Mouse (Mus musculus): Measurements from ENCODE around the gene Dnah17.

The Dnah17 gene

GRCm38 (mm10) chr11:117993190-117994175, 137.0 kb downstream of the Dnah17 start:
- no peak for DNase-seq

- DNase-seq: peak; percentile 43 to 44
Measured at GRCm38 (mm10) chr11:117991502-117992470, 138.6 kb downstream of the Dnah17 start.

- peak in 1 of 2 experiments; percentile 15 for DNase-seq
Measured at GRCm38 (mm10) chr11:117989926-117990325, 140.5 kb downstream of the Dnah17 start.

- DNase-seq: no peak
Measured at GRCm38 (mm10) chr11:117989241-117989640, 141.2 kb downstream of the Dnah17 start.

GRCm38 (mm10) chr11:117987968-117988367, 142.5 kb downstream of the Dnah17 start:
- DNase-seq: no peak

GRCm38 (mm10) chr11:117987032-117987451, 143.4 kb downstream of the Dnah17 start:
- DNase-seq: peak in 1 of 2 experiments; percentile 53

GRCm38 (mm10) chr11:117986126-117987031, 144.1 kb downstream of the Dnah17 start, which contains the start of gene Pgs1:
TSS of gene Pgs1 (plus strand) at chr11:117986292.
- peak; percentile 93 to 96 for DNase-seq

GRCm38 (mm10) chr11:117983770-117984169, 146.7 kb downstream of the Dnah17 start:
- DNase-seq: no peak

- DNase-seq: no peak
Measured at GRCm38 (mm10) chr11:117982426-117982825, 148.0 kb downstream of the Dnah17 start.

- DNase-seq: no peak
Measured at GRCm38 (mm10) chr11:117979388-117979787, 151.0 kb downstream of the Dnah17 start.

GRCm38 (mm10) chr11:117977694-117978360, 152.6 kb downstream of the Dnah17 start:
- DNase-seq: no peak

GRCm38 (mm10) chr11:117976081-117976582, 154.3 kb downstream of the Dnah17 start:
- DNase-seq: peak; percentile 58 to 61

GRCm38 (mm10) chr11:117975211-117975967, 155.0 kb downstream of the Dnah17 start:
- DNase-seq: no peak

GRCm38 (mm10) chr11:117974327-117975125, 155.9 kb downstream of the Dnah17 start:
- no peak for DNase-seq

- DNase-seq: no peak
Measured at GRCm38 (mm10) chr11:117973569-117973968, 156.9 kb downstream of the Dnah17 start.

GRCm38 (mm10) chr11:117972656-117973558, 157.5 kb downstream of the Dnah17 start:
- no peak for DNase-seq

Measured in B cell, adult 2 months (primary cell).